Mouse (Mus musculus) forebrain, postnatal 0 days (tissue): ENCODE data around the gene Vsnl1. TPM values are rescaled to one million over a fixed set of nuclear protein-coding genes. Genes with fewer than 3 reads are reported as not detected.

Source experiments
- ATAC-seq: fragments of 200-750 bp; cut with Nextera tagmentation; 2 replicates; pipeline ENCODE4 v1.8.0; 2017; ENCODE audit warnings: mild to moderate bottlenecking, moderate library complexity
- DNase-seq: peaks from one replicate; pipeline ENCODE4 v3.0.0-alpha.2; 2015
- H3K27ac ChIP-seq: fragments of 300-500 bp; sonication (generic); 2 replicates; pipeline ENCODE4 v1.5.1; 2014; ENCODE audit warnings: low read depth, mild to moderate bottlenecking, antibody characterized with exemption, low read length, moderate library complexity, mixed read lengths
- H3K27me3 ChIP-seq: fragments of 300-500 bp; sonication (generic); 2 replicates; pipeline ENCODE4 v1.6.1; 2014; ENCODE audit warnings: mild to moderate bottlenecking, low read length, mixed read lengths; ENCODE audit not compliant: insufficient read depth
- H3K36me3 ChIP-seq: fragments of 300-500 bp; sonication (generic); 2 replicates; pipeline ENCODE4 v1.6.1; 2014; ENCODE audit warnings: mild to moderate bottlenecking, moderate library complexity; ENCODE audit not compliant: insufficient read depth
- H3K4me1 ChIP-seq: fragments of 300-500 bp; sonication (generic); 2 replicates; pipeline ENCODE4 v1.6.1; 2014; ENCODE audit warnings: antibody characterized with exemption; ENCODE audit not compliant: insufficient read depth
- H3K4me2 ChIP-seq: fragments of 300-500 bp; sonication (generic); 2 replicates; pipeline ENCODE4 v1.6.1; 2014; ENCODE audit warnings: low read depth, mild to moderate bottlenecking, moderate library complexity
- H3K4me3 ChIP-seq: fragments of 300-500 bp; sonication (generic); 2 replicates; pipeline ENCODE4 v1.5.1; 2014; ENCODE audit warnings: low read depth, low read length, mixed read lengths
- H3K9ac ChIP-seq: fragments of 300-500 bp; sonication (generic); 2 replicates; pipeline ENCODE4 v1.6.1; 2014; ENCODE audit warnings: mild to moderate bottlenecking
- H3K9me3 ChIP-seq: fragments of 300-500 bp; sonication (generic); 2 replicates; pipeline ENCODE4 v1.6.1; 2016; ENCODE audit warnings: low read length
- CTCF ChIP-seq: sonication (generic); IDR thresholded peaks from 2 replicates; pipeline ENCODE4 v1.5.1; 2016; ENCODE audit warnings: antibody characterized with exemption, control low read depth, low read depth
- WGBS: fragments of 180-500 bp; shearing (Covaris S2); extraction: QIAGEN DNeasy Blood & Tissue Kit; methylation state at CpG from one replicate; pipeline ENCODE4 v1.1.7; 2014; 5-methylcytosine and 5-hydroxymethylcytosine counted together
- polyA plus RNA-seq: library from polyadenylated mRNA; unstranded; fragments of >200 nt; fragmentation: Nextera tagmentation; extraction: Ambion mirVana; gene quantifications from 2 replicates; pipeline ENCODE4 v1.2.1, GENCODE M21; 2015
- total RNA-seq: library from RNA; depleted of rRNA; stranded (reverse); fragments of >200 nt; gene quantifications from 2 replicates; pipeline ENCODE4 v1.2.3, GENCODE M21; 2014

Vsnl1 gene
- total and polyA plus RNA-seq, 2 experiments from 2014 or later: 119 to 125 TPM

DNA sequence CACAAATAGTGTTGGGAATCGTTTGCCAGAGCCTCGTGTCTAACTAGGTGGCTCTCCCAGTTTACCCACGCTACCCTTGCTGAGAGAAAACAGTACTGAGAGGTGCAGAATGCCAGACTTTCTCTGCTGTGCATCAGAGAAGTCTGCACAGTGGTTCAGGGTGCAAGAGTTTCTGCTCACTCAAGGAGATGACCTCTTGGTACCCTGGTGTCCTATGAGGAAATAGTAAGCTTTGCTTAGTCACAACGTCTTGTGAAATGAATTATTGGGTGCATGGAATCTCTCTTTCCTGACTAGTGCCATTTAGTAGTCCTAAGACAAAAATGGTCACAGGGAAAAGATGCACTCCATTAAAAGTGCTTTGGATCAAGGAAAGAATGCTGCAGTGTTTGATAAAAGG lies 111.9 kb downstream of the Vsnl1 start:
- no peaks in the 10 kb centered on the region for H3K9me3 ChIP-seq
- 52% methylated on average over 4 of the region's 4 CpGs for WGBS
- no peak for ATAC-seq

DNA sequence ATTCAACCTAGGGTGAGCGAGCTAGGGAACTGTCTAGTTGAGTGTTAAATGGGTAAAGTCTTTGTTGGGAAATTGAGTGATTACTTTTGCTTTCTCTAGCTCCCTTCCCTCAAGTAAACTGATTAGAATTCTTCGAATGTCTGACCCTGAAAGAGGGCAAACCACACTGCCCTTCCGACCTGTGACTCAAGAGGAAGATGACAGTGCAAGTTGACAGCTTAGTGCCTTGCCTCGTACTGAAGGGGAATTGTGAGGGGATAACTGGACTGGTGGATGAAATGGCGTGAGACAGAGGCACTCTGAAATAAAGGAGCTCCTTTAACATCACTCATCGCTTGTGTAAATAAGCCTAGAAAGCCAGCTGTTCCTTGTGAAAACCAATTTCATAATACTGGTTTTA lies 118.7 kb downstream of the Vsnl1 start:
- ATAC-seq: no peak
- Histone ChIP-seq H3K9me3 (no peaks in the 10 kb centered on the region), H3K4me3 (no peak overlapping the region), H3K9ac (no peak overlapping the region), H3K27ac (no peak overlapping the region), H3K4me2 (no peak overlapping the region), H3K36me3 (peaks cover 31% of the 10 kb centered on the region), H3K4me1 (no peaks in the 10 kb centered on the region), H3K27me3 (no peaks in the 10 kb centered on the region)
- no peak for TF ChIP-seq CTCF
- DNase-seq: no peak
- 76% methylated on average over 6 of the region's 6 CpGs for WGBS

More for the DNA sequence above, 111.9 kb downstream of the Vsnl1 start:
- DNase-seq: no peak
- Histone ChIP-seq H3K4me2 (no peak overlapping the region), H3K27me3 (no peaks in the 10 kb centered on the region), H3K4me1 (no peaks in the 10 kb centered on the region), H3K4me3 (no peak overlapping the region), H3K9ac (no peak overlapping the region), H3K27ac (no peak overlapping the region), H3K36me3 (no peaks in the 10 kb centered on the region)
- TF ChIP-seq CTCF: no peak

DNA sequence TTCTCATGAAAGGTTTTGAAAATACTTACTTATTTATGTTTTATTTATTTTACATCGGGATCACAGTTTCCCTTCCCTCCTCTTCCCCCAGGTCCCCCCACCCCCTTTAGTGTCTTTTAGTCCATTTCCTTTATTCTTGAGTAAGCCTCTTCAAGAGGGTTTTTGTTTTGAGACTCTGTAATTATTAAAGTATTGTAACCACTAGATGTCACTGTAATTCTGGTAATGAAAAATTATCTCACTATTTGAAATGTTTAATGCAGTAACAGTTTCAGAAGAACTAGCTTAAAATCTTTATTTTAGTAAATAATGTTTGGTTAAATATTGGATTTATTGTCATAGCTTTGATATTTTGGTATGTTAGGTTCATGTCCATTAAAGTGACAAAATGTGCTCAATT lies 122.6 kb downstream of the Vsnl1 start:
- DNase-seq (no peak), ATAC-seq (no peak)
- Histone ChIP-seq H3K27ac (no peak overlapping the region), H3K4me1 (no peaks in the 10 kb centered on the region), H3K4me3 (no peak overlapping the region), H3K36me3 (peaks cover 31% of the 10 kb centered on the region), H3K27me3 (no peaks in the 10 kb centered on the region), H3K9ac (no peak overlapping the region), H3K9me3 (no peaks in the 10 kb centered on the region), H3K4me2 (no peak overlapping the region)
- 49% methylated on average over 1 of the region's 1 CpGs for WGBS
- TF ChIP-seq CTCF: peak; percentile 34

DNA sequence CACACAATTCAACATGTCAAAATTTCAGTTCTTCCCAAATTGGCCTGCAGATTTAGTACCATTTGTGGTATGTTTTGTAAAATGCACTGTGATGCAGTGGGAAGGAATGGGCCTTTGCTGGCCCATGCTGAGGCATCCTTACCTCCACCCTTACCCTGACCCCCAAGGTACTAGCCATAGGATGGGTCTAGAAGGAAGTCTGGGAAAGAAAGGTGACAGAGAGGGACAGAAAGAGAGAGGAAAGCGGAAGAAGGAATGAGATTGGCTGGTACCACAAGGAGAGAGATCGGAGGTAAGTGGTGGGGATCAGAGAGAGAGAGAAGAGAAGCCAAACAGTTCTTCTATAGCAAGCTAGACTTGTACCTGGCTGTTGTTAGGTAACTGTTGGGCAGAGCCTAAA lies 125.3 kb downstream of the Vsnl1 start:
- Histone ChIP-seq H3K9ac (no peak overlapping the region), H3K9me3 (no peaks in the 10 kb centered on the region), H3K27ac (no peak overlapping the region), H3K36me3 (peaks cover 34% of the 10 kb centered on the region), H3K27me3 (no peaks in the 10 kb centered on the region), H3K4me2 (no peak overlapping the region), H3K4me3 (no peak overlapping the region), H3K4me1 (no peaks in the 10 kb centered on the region)
- no peak for ATAC-seq
- 96% methylated on average over 2 of the region's 2 CpGs for WGBS
- TF ChIP-seq CTCF: no peak
- DNase-seq: no peak

DNA sequence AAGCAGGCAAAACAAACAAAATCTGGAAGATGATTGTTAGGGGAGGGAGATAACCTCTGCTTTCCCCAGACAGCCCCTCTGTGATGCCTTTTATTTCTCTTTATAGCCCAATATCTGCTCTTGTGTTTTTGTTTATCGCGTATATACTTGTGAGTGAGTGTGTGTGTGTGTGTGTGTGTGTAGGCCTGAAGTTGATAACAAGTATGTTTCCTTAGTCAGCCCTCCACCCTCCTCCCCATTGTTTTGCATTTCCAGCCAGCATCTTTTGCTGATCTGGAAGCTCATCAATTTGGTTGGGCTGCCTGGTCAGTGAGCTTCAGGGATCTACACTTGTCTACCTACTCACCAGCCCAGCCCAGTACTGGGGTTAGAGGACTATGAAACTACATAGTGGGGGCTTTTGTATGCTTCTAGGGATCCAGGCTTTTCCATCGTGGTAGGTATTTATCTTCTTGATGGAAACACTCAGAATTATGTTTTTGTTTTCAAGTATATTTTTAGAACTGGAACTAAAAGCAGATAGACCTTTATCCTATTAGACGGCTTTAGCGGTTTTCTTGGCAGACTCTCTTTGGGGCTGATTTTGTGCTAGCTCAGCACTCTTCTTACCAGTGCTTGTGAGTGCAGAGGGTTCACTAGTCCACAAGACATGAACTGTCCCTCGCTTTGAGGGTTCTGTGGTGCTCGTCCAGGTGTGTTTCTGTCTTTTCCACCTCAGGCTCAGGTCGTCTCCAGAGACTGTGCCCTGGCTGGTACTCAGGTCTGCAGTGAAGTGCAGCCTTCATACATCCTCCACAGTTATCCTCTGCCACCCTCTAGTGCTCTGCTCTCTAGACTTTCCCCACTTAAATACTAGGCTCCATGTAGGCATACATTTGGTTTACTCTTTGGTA lies 129.4 kb downstream of the Vsnl1 start:
- no peak for DNase-seq
- 90% methylated on average over 8 of the region's 8 CpGs for WGBS
- ATAC-seq: no peak
- no peak for TF ChIP-seq CTCF
- Histone ChIP-seq H3K4me2 (no peak overlapping the region), H3K27ac (no peak overlapping the region), H3K36me3 (peaks cover 42% of the 10 kb centered on the region), H3K9ac (no peak overlapping the region), H3K4me3 (no peak overlapping the region), H3K4me1 (no peaks in the 10 kb centered on the region), H3K27me3 (no peaks in the 10 kb centered on the region), H3K9me3 (no peaks in the 10 kb centered on the region)

DNA sequence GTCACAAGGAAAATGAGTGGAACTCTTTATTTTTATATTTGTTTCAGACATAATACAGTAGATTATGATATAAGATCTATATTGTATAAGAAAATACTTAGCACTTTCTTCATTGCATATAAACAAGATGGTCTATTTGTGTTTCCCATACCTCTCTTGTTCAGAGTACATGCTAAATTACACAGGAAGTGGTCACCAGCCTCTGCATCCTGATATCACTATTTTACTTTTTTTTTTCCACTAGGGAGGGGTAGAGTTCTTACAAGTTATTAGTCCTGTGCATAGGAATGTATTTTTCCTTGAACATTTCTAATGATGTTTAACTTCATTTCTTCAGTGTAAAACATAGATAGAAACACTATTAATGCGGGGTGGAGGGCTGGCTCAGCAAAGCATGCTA lies 135.6 kb downstream of the Vsnl1 start:
- H3K27ac ChIP-seq: no peak overlapping the region
- H3K36me3 ChIP-seq: peaks cover 49% of the 10 kb centered on the region
- no peaks in the 10 kb centered on the region for H3K9me3 ChIP-seq
- no peak overlapping the region for H3K9ac ChIP-seq
- WGBS: 96% methylated on average over 1 of the region's 1 CpGs
- no peak for TF ChIP-seq CTCF
- no peaks in the 10 kb centered on the region for H3K4me1 ChIP-seq
- no peak overlapping the region for H3K4me2 ChIP-seq
- H3K27me3 ChIP-seq: no peaks in the 10 kb centered on the region
- DNase-seq (no peak), ATAC-seq (no peak)
- H3K4me3 ChIP-seq: no peak overlapping the region

DNA sequence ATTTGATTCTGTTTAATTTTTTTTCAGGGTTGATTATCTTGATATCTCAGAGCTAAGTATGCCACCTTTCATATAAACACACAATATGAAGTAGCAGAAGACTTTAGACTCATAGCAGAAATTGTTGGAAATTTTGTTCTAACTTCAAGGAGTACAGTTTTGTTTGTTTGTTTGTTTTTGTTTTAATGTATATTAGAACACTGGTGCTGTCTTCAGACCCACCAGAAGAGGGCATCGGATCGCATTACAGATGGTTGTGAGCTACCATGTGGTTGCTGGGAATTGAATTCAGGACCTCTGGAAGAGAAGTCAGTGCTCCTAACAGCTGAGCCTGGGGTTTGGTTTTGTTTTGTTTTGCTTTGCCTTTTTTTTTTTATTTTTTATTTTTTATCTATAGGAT lies 150.0 kb downstream of the Vsnl1 start:
- WGBS: 95% methylated on average over 2 of the region's 2 CpGs
- ATAC-seq: no peak
- Histone ChIP-seq H3K27me3 (no peaks in the 10 kb centered on the region), H3K9me3 (no peaks in the 10 kb centered on the region), H3K36me3 (peaks cover 43% of the 10 kb centered on the region), H3K27ac (no peak overlapping the region), H3K4me3 (no peak overlapping the region), H3K4me1 (no peaks in the 10 kb centered on the region), H3K4me2 (no peak overlapping the region), H3K9ac (no peak overlapping the region)
- no peak for DNase-seq
- no peak for TF ChIP-seq CTCF
